Mouse (Mus musculus) C2C12 (cell line): ENCODE results near the gene Snrpg.

Experiments
- CTCF ChIP-seq: IDR thresholded peaks from one replicate; pipeline ENCODE4 v1.5.1; 2011; ENCODE audit not compliant: control insufficient read depth, insufficient read depth, insufficient read length
- MAX ChIP-seq: IDR thresholded peaks from one replicate; pipeline ENCODE4 v1.6.1; 2011; ENCODE audit warnings: mild to moderate bottlenecking, control low read depth

DNA sequence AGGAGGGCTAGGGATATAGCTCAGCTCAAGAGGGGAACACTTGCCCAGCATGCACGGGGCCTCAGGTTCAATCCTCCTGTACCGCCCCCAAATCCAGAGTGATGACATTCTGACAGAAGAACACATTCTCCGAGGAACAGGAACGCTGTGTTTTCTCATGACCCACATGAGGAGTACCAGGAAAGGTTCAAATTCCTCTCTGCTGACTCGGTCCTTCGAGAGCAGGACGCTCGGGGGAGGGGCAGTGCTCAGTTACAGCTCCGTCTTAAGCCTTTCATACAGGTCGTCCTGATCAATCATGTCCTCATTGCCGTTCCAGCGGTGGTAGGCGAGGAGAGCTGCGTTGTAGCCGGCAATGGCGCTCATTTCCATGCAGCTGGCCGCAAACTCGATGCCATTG lies 17.4 kb downstream of the Snrpg start:
- TF ChIP-seq CTCF = no peak
- TF ChIP-seq MAX = no peak
